Mouse (Mus musculus) liver, adult (tissue): ENCODE results near the gene Gm20532.

Source experiments
- GATA4 ChIP-seq: IDR thresholded peaks from 2 replicates; pipeline ENCODE4 v1.6.1; 2014; ENCODE audit warnings: mild to moderate bottlenecking, low read length; ENCODE audit not compliant: insufficient replicate concordance

The Gm20532 gene

GRCm38 (mm10) chr2:26586294-26587043 lies at the start of gene Gm20532:
Gm20532 (plus strand) TSS chr2:26586639.
- TF ChIP-seq GATA4: no peak

- no peak for TF ChIP-seq GATA4
These were observed 46.9 kb upstream of the Gm20532 start for GRCm38 (mm10) chr2:26539516-26539915.

- TF ChIP-seq GATA4: no peak
These were observed 45.7 kb upstream of the Gm20532 start for GRCm38 (mm10) chr2:26540721-26541120.

GRCm38 (mm10) chr2:26541258-26541910 lies 45.1 kb upstream of the Gm20532 start:
- TF ChIP-seq GATA4: no peak

GRCm38 (mm10) chr2:26543155-26543554 lies 43.3 kb upstream of the Gm20532 start:
- TF ChIP-seq GATA4: no peak

GRCm38 (mm10) chr2:26543768-26544167 lies 42.7 kb upstream of the Gm20532 start:
- TF ChIP-seq GATA4: no peak

GRCm38 (mm10) chr2:26544265-26544664 lies 42.2 kb upstream of the Gm20532 start:
- peak; percentile 74; the same call in 1 of the 2 replicates for TF ChIP-seq GATA4

- TF ChIP-seq GATA4: no peak
These were observed 39.0 kb upstream of the Gm20532 start for GRCm38 (mm10) chr2:26547481-26547880.

- no peak for TF ChIP-seq GATA4
These were observed 36.6 kb upstream of the Gm20532 start for GRCm38 (mm10) chr2:26549801-26550200.

GRCm38 (mm10) chr2:26550205-26550604 lies 36.2 kb upstream of the Gm20532 start:
- no peak for TF ChIP-seq GATA4

GRCm38 (mm10) chr2:26550777-26551176 lies 35.7 kb upstream of the Gm20532 start:
- no peak for TF ChIP-seq GATA4

GRCm38 (mm10) chr2:26551446-26551845 lies 35.0 kb upstream of the Gm20532 start:
- TF ChIP-seq GATA4: no peak

- TF ChIP-seq GATA4: no peak
These were observed 34.4 kb upstream of the Gm20532 start for GRCm38 (mm10) chr2:26552066-26552465.

GRCm38 (mm10) chr2:26553904-26554303 lies 32.5 kb upstream of the Gm20532 start:
- TF ChIP-seq GATA4: no peak

GRCm38 (mm10) chr2:26555076-26555475 lies 31.4 kb upstream of the Gm20532 start:
- TF ChIP-seq GATA4: no peak; the same call in 1 of the 2 replicates

- peak; percentile 97 for TF ChIP-seq GATA4
These were observed 29.9 kb upstream of the Gm20532 start for GRCm38 (mm10) chr2:26556535-26556993.
